Mouse (Mus musculus) C2C12 (cell line): Measurements from ENCODE around the gene Lim2.

ENCODE experiments used
- CEBPB ChIP-seq: IDR thresholded peaks from one replicate; pipeline ENCODE4 v1.6.1; 2011; ENCODE audit warnings: low read depth, mild to moderate bottlenecking, control low read depth, moderate library complexity
- CTCF ChIP-seq: IDR thresholded peaks from one replicate; pipeline ENCODE4 v1.5.1; 2011; ENCODE audit not compliant: control insufficient read depth, insufficient read depth, insufficient read length
- FOSL1 ChIP-seq: IDR thresholded peaks from one replicate; pipeline ENCODE4 v1.8.0; 2011; ENCODE audit warnings: mild to moderate bottlenecking, low read length; ENCODE audit not compliant: poor library complexity, insufficient read depth, severe bottlenecking
- MAX ChIP-seq: IDR thresholded peaks from one replicate; pipeline ENCODE4 v1.6.1; 2011; ENCODE audit warnings: mild to moderate bottlenecking, control low read depth
- MYOD1 ChIP-seq: IDR thresholded peaks from one replicate; pipeline ENCODE4 v1.6.1; 2011; ENCODE audit warnings: low read depth; ENCODE audit not compliant: control insufficient read depth, insufficient read length
- MYOG ChIP-seq: IDR thresholded peaks from one replicate; pipeline ENCODE4 v1.6.1; 2011; ENCODE audit not compliant: control insufficient read depth, insufficient read length; ENCODE audit errors: extremely low read depth
- USF1 ChIP-seq: IDR thresholded peaks from one replicate; pipeline ENCODE4 v1.6.1; 2011; ENCODE audit warnings: low read depth, mild to moderate bottlenecking, control low read depth, moderate library complexity

DNA sequence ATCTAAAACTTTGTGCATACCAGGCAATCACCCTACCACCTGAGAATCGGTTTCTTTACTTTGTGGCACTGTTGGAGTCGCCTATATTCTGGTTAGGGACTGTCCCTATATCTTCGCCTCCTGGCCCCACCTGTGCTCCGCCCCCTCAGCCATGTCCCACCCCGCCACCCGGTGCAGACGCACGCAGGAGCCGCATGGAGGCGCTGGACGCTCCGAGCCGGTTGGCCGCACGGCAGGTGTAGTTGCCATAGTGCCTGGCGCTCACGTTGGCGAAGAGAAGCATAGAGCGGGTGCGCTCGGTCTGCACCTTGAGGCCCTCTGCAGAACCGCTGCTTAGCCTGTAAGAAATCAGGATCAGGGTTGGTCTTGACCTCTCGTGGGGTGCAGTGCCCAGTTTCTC is 48.2 kb downstream of the Lim2 start:
- TF ChIP-seq CTCF (no peak), CEBPB (no peak), MAX (no peak), USF1 (no peak), MYOG (no peak), MYOD1 (no peak), FOSL1 (no peak)
